In the genomic region with DNA sequence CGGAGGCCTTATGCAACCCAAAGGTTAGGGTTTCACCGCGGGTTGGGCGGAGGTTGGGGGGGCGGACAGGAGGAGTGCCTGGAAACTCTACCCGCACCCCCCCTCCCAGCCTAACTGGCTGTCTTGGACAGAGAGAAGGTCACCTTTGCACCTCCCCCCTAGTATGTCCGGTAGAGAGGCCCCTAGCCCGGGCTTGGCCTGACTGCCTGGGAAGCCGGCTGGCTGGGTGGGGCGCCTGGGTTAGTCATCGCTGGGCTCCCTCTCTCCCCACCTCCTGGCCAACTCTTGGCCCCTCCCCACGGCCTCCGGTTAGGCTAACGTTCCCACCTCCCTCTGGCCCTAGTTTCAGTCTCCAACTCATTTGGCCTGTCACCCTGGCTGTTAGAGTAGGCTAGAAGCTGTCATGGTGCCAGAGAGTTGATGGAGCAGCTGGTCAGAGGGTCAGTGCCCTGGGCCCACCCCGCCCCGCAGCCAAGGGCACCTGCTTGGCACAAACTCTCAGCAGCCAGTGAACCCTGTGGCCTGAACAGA, we compare ENCODE assay signal across 9 mouse cellular contexts. TPM values are rescaled to one million over a fixed set of nuclear protein-coding genes. Genes with fewer than 3 reads are reported as not detected.
DNase-seq lines count a peak whose midpoint lies in the region; ATAC-seq and TF ChIP-seq lines count a peak whose summit lies in the region.
"Had no signal": no experiment of that assay in that cellular context is flagged by ENCODE, and none has a peak within 500 bp of the region (broad histone marks: within the 10 kb centered on the region; RNA-seq: fewer than 3 reads in every experiment).

No protein-coding gene starts in this region.

- no peaks in the 10 kb centered on the region for H3K27me3 ChIP-seq in heart, postnatal 0 days (ENCODE audit: control insufficient read depth, insufficient read depth, low read length)
- H3K27me3 ChIP-seq in small intestine, adult 2 months (ENCODE audit: control insufficient read depth, insufficient read depth, low read length), result no peaks in the 10 kb centered on the region

- no peak for TF ChIP-seq EP300 in heart, postnatal 0 days (IDR thresholded peaks at IDR 0.05; ENCODE audit: low read depth)

- TF ChIP-seq POLR2A in small intestine, adult 2 months (IDR thresholded peaks at IDR 0.05; ENCODE audit: low read depth, low read length), result peak; percentile 56; the same call in 1 of the 2 replicates

- no peaks in the 10 kb centered on the region for H3K9me3 ChIP-seq in heart, postnatal 0 days (replicated peaks; ENCODE audit: control insufficient read depth, low read length)

- H3K9ac ChIP-seq in heart, postnatal 0 days (replicated peaks; ENCODE audit: low read depth, low read length), result peak overlapping the region; percentile 93

- ATAC-seq in erythroid progenitor cell, adult 5-6 weeks (replicated peaks; ENCODE audit: low FRiP score, poor library complexity, severe bottlenecking), result peak; percentile 55
- ATAC-seq in heart, postnatal 0 days (ENCODE audit: insufficient read depth, low read depth), result peak; percentile 28

- peaks cover 27% of the 10 kb centered on the region for H3K36me3 ChIP-seq in heart, postnatal 0 days (replicated peaks; ENCODE audit: control insufficient read depth, insufficient read depth, low read length)
- H3K36me3 ChIP-seq in macrophage (ENCODE audit: inconsistent target), result peaks cover 35% of the 10 kb centered on the region
- peaks cover 27% of the 10 kb centered on the region for H3K36me3 ChIP-seq in small intestine, adult 2 months (ENCODE audit: control insufficient read depth, insufficient read depth, low read length)

- DNase-seq in ES-CJ7 (ENCODE audit: low read depth, low spot score), result peak; percentile 80
- DNase-seq in adrenal gland, postnatal 36 days, result peak; percentile 94 to 95
- DNase-seq in heart, postnatal 0 days (ENCODE audit: low spot score), result peak; percentile 83
- DNase-seq in kidney, postnatal 36 days, result peak; percentile 93 to 97
- DNase-seq in right cerebral cortex, postnatal 14 days, result no peak

- TF ChIP-seq CTCF in heart, postnatal 0 days (IDR thresholded peaks at IDR 0.05; ENCODE audit: low read depth), result no peak
- TF ChIP-seq CTCF in small intestine, adult 2 months (IDR thresholded peaks at IDR 0.05; ENCODE audit: extremely low read depth, insufficient read length, insufficient replicate concordance, low read depth, low read length), result no peak

- peaks cover 42% of the 10 kb centered on the region for H3K79me2 ChIP-seq in macrophage (ENCODE audit: inconsistent target)

- 1% methylated on average over 16 of the region's 16 CpGs for WGBS in heart, postnatal 0 days
- WGBS in macrophage (ENCODE audit: missing documents), result 6% methylated on average over 14 of the region's 16 CpGs
- 2% methylated on average over 16 of the region's 16 CpGs for WGBS in small intestine, adult 2 months

- H3K4me1 ChIP-seq in heart, postnatal 0 days (ENCODE audit: control insufficient read depth, insufficient read depth), result peaks cover 27% of the 10 kb centered on the region
- H3K4me1 ChIP-seq in small intestine, adult 2 months (ENCODE audit: control insufficient read depth, insufficient read depth, insufficient read length, low read length), result peaks cover 25% of the 10 kb centered on the region

- H3K4me2 ChIP-seq in heart, postnatal 0 days (ENCODE audit: low read depth, low read length), result peak overlapping the region; percentile 65

- peak overlapping the region; percentile 87 for H3K4me3 ChIP-seq in heart, postnatal 0 days (ENCODE audit: low read depth, low read length)
- peak overlapping the region; percentile 100 for H3K4me3 ChIP-seq in macrophage (ENCODE audit: inconsistent target)
- peak overlapping the region; percentile 97 for H3K4me3 ChIP-seq in small intestine, adult 2 months (ENCODE audit: low read depth, low read length)

- peak overlapping the region; percentile 97 for H3K27ac ChIP-seq in heart, postnatal 0 days (ENCODE audit: low read depth)
- peak overlapping the region; percentile 96 for H3K27ac ChIP-seq in macrophage
- H3K27ac ChIP-seq in small intestine, adult 2 months (ENCODE audit: insufficient read depth, low read depth, low read length), result peak overlapping the region; percentile 99

RNA-seq across cellular contexts. Expression of a gene that starts 0.8 kb away (rescaled TPM):
- total RNA-seq in adrenal gland, postnatal 36 days (2021), result 10 to 100 TPM; 10.1 to 14.3 TPM
- total RNA-seq in erythroid progenitor cell, adult 5-6 weeks (2015; ENCODE audit: low replicate concordance), result 1.8 and 6.7 TPM in 2 replicates
- 1.0 and 17.8 TPM in 2 replicates for total RNA-seq in erythroid progenitor cell, adult 5-6 weeks (2017; ENCODE audit: low replicate concordance)
- 9.2 and 25.3 TPM in 2 replicates for total RNA-seq in heart, postnatal 0 days (2014; rRNA removed; ENCODE audit: low replicate concordance)
- polyA plus RNA-seq in heart, postnatal 0 days (2015; fragmentation: Nextera tagmentation; extraction: Ambion mirVana), result 14.2 and 16.9 TPM in 2 replicates
- total RNA-seq in macrophage (2018; cell fraction: chromatin; rRNA removed), result 1 to 10 TPM in 25 of 26 experiments, not detected in 1; 1.7 to 8.3 (median 3.3) TPM
- 1 to 10 TPM; 3.2 to 6.1 (median 4.6) TPM for total RNA-seq in macrophage (2018; cell fraction: cytosol; rRNA removed)
- 1 to 10 TPM; 1.2 to 8.2 (median 4.0) TPM for total RNA-seq in macrophage (2018; cell fraction: nucleus; rRNA removed)
- polyA plus RNA-seq in macrophage (2018), result 2.5 to 4.9 TPM (median 4.5 TPM) in 3 replicates
- 27.9 and 78.8 TPM in 2 replicates for polyA plus RNA-seq in small intestine, adult 2 months (2012; rRNA removed)

RNA-seq across cellular contexts. Expression of a gene that starts 7.8 kb away (rescaled TPM):
- 10 to 100 TPM; 12.0 to 18.2 TPM for total RNA-seq in adrenal gland, postnatal 36 days (2021)
- 39.0 and 53.3 TPM in 2 replicates for total RNA-seq in erythroid progenitor cell, adult 5-6 weeks (2015; ENCODE audit: low replicate concordance)
- total RNA-seq in erythroid progenitor cell, adult 5-6 weeks (2017; ENCODE audit: low replicate concordance), result 45.6 and 48.8 TPM in 2 replicates
- total RNA-seq in heart, postnatal 0 days (2014; rRNA removed; ENCODE audit: low replicate concordance), result 11.8 and 12.0 TPM in 2 replicates
- 2.0 and 2.2 TPM in 2 replicates for polyA plus RNA-seq in heart, postnatal 0 days (2015; fragmentation: Nextera tagmentation; extraction: Ambion mirVana)
- 100 to 1,000 TPM in 11 of 26 experiments, 10 to 100 TPM in 15; 43.1 to 170 (median 98.5) TPM for total RNA-seq in macrophage (2018; cell fraction: chromatin; rRNA removed)
- 10 to 100 TPM; 25.1 to 84.8 (median 54.5) TPM for total RNA-seq in macrophage (2018; cell fraction: cytosol; rRNA removed)
- 100 to 1,000 TPM in 9 of 26 experiments, 10 to 100 TPM in 17; 49.0 to 151 (median 92.0) TPM for total RNA-seq in macrophage (2018; cell fraction: nucleus; rRNA removed)
- polyA plus RNA-seq in macrophage (2018), result 45.8 to 53.6 TPM (median 49.5 TPM) in 3 replicates
- polyA plus RNA-seq in small intestine, adult 2 months (2012; rRNA removed), result 8.3 and 18.3 TPM in 2 replicates

RNA-seq across cellular contexts. Expression of a gene that starts 22.9 kb away (rescaled TPM):
- total RNA-seq in adrenal gland, postnatal 36 days (2021), result under 1 TPM in 1 of 2 experiments, not detected in 1; 0.46 TPM
- total RNA-seq in erythroid progenitor cell, adult 5-6 weeks (2015; ENCODE audit: low replicate concordance), result 2.2 TPM in 1 of 2 replicates, not detected in the other
- 0.98 and 1.5 TPM in 2 replicates for total RNA-seq in erythroid progenitor cell, adult 5-6 weeks (2017; ENCODE audit: low replicate concordance)
- 1.2 and 2.4 TPM in 2 replicates for total RNA-seq in heart, postnatal 0 days (2014; rRNA removed; ENCODE audit: low replicate concordance)
- polyA plus RNA-seq in heart, postnatal 0 days (2015; fragmentation: Nextera tagmentation; extraction: Ambion mirVana), result not detected in 2 replicates
- total RNA-seq in macrophage (2018; cell fraction: chromatin; rRNA removed), result 1 to 10 TPM in 8 of 26 experiments, under 1 TPM in 11, not detected in 7; 0.25 to 3.9 (median 0.73) TPM
- under 1 TPM in 3 of 26 experiments, not detected in 23; 0.04 to 0.10 (median 0.06) TPM for total RNA-seq in macrophage (2018; cell fraction: cytosol; rRNA removed)
- total RNA-seq in macrophage (2018; cell fraction: nucleus; rRNA removed), result 1 to 10 TPM in 6 of 26 experiments, under 1 TPM in 15, not detected in 5; 0.28 to 3.3 (median 0.59) TPM
- 0.11 TPM in 1 of 3 replicates, not detected in the others for polyA plus RNA-seq in macrophage (2018)
- 2.0 and 4.3 TPM in 2 replicates for polyA plus RNA-seq in small intestine, adult 2 months (2012; rRNA removed)
- total RNA-seq: hematopoietic stem cell, adult 5-6 weeks had no signal

RNA-seq across cellular contexts. Expression of a gene that starts 24.3 kb away (rescaled TPM):
- 100 to 1,000 TPM; 146 to 161 TPM for total RNA-seq in adrenal gland, postnatal 36 days (2021)
- total RNA-seq in erythroid progenitor cell, adult 5-6 weeks (2015; ENCODE audit: low replicate concordance), result 69.6 and 70.0 TPM in 2 replicates
- total RNA-seq in erythroid progenitor cell, adult 5-6 weeks (2017; ENCODE audit: low replicate concordance), result 53.6 and 56.5 TPM in 2 replicates
- total RNA-seq in heart, postnatal 0 days (2014; rRNA removed; ENCODE audit: low replicate concordance), result 73.8 and 79.8 TPM in 2 replicates
- polyA plus RNA-seq in heart, postnatal 0 days (2015; fragmentation: Nextera tagmentation; extraction: Ambion mirVana), result 15.2 and 17.0 TPM in 2 replicates
- 10 to 100 TPM; 28.3 to 79.8 (median 59.2) TPM for total RNA-seq in macrophage (2018; cell fraction: chromatin; rRNA removed)
- 10 to 100 TPM; 46.5 to 98.0 (median 75.5) TPM for total RNA-seq in macrophage (2018; cell fraction: cytosol; rRNA removed)
- 100 to 1,000 TPM in 4 of 26 experiments, 10 to 100 TPM in 22; 41.5 to 126 (median 76.1) TPM for total RNA-seq in macrophage (2018; cell fraction: nucleus; rRNA removed)
- polyA plus RNA-seq in macrophage (2018), result 72.5 to 92.1 TPM (median 86.0 TPM) in 3 replicates
- polyA plus RNA-seq in small intestine, adult 2 months (2012; rRNA removed), result 23.4 and 44.2 TPM in 2 replicates

RNA-seq across cellular contexts. Expression of a gene that starts 39.8 kb away (rescaled TPM):
- total RNA-seq in adrenal gland, postnatal 36 days (2021), result 10 to 100 TPM; 21.7 to 32.9 TPM
- 2.9 and 26.0 TPM in 2 replicates for total RNA-seq in erythroid progenitor cell, adult 5-6 weeks (2015; ENCODE audit: low replicate concordance)
- total RNA-seq in erythroid progenitor cell, adult 5-6 weeks (2017; ENCODE audit: low replicate concordance), result 2.2 TPM in 1 of 2 replicates, not detected in the other
- 27.3 and 112 TPM in 2 replicates for total RNA-seq in heart, postnatal 0 days (2014; rRNA removed; ENCODE audit: low replicate concordance)
- polyA plus RNA-seq in heart, postnatal 0 days (2015; fragmentation: Nextera tagmentation; extraction: Ambion mirVana), result 20.4 and 24.4 TPM in 2 replicates
- 10 to 100 TPM in 1 of 26 experiments, 1 to 10 TPM in 3, under 1 TPM in 3, not detected in 19; 0.40 to 90.9 (median 1.5) TPM for total RNA-seq in macrophage (2018; cell fraction: chromatin; rRNA removed)
- total RNA-seq in macrophage (2018; cell fraction: cytosol; rRNA removed), result 1 to 10 TPM in 3 of 26 experiments, under 1 TPM in 20, not detected in 3; 0.15 to 1.2 (median 0.42) TPM
- total RNA-seq in macrophage (2018; cell fraction: nucleus; rRNA removed), result 10 to 100 TPM in 1 of 26 experiments, 1 to 10 TPM in 3, under 1 TPM in 1, not detected in 21; 0.80 to 16.4 (median 2.2) TPM
- 0.86 to 1.0 TPM in 2 of 3 replicates, not detected in the other for polyA plus RNA-seq in macrophage (2018)
- 5.8 and 13.7 TPM in 2 replicates for polyA plus RNA-seq in small intestine, adult 2 months (2012; rRNA removed)
